Mouse (Mus musculus) ovary, postnatal 10 days (tissue): ENCODE measurements at regions not wholly inside any gene's neighbourhood (a gene's known extent, or its start where the extent isn't known, plus 50 kb on each side); places are given as distances from the start of the nearest gene placed in this dataset.

Source experiments
- DNase-seq: peaks from one replicate; pipeline ENCODE4 v3.0.0; 2022; ENCODE audit warnings: low spot score

DNA sequence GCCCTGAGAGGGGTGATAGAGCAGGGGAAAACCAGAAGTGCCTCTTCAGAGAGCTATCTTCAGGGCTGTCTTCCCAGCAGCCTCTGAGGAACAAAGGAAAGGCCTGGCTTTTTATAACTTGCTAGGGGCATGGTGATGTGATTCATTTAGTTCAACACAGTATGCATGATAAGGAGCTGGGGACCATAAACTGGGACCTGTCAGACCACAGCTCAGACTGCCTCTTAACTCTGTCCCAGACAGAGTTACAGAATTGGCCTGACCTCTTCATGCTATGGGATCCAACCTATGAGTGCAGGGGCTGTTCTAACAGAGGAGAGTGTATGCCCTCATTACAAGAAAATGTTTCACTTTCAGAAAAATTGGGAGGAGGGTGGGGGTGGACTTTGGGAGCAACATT, 59.3 kb upstream of the Il12b start:
- no peak for DNase-seq

DNA sequence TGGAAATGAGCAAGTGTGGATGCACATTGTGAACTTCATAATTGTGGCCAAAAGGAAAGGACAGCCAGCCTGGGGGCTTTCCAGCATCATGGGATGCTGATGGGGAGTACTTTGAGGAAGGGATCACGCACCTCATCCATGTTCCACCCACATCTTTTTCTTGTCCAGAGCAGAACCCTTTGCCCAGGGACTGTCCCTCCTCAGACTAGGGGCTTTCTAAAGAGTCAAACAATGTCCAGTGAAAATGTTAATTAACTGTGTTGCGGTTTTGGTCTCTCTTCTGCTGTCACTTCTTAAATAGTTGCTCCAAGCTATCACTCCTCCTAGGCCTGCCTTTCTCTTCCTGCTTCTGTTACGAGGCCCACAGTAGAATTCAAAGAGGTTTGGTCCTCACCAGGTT, 51.6 kb upstream of the Il12b start:
- no peak for DNase-seq

DNA sequence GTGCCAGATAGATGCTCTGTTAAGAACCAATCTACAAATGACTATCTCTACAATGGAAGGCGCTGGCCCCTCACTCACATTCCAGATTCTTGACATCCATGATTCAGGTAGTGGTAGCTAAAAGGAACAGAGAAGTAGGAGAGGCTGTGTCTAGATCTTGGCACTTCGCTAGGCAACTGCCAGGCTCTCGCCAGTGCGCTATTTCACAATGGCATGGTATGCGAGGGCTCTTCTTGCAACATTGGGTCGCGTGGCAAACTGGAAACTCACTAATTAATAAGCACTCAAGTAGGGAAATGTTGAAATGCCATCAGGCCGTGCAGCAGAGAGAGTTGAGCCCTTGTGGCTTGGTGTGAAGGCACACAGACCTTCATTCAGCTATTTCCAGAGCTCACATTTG, 50.3 kb upstream of the Il12b start:
- no peak for DNase-seq
